Mouse (Mus musculus): ENCODE measurements around the gene Pfpl.

Gene Pfpl

DNA sequence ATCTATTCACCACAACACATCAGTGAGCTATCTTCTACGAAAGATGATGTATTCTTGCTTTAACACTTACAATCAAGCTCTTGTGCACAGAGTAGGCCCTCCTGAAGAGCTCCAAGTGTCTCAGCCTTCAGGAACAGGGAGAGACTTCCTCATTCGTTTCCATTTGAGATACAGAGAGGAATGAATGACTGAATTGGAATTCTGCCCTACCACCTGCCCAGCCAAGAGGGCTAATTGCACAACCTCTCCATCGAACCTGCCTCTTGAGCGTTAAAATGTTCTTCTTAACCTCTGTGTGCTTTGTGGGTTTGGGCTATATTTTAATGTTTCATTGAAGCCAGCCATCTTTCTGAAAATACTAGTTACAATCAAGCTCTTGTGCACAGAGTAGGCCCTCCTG lies 37.0 kb downstream of the Pfpl start:
- DNase-seq (ENCODE audit: low read depth), result no peak

DNA sequence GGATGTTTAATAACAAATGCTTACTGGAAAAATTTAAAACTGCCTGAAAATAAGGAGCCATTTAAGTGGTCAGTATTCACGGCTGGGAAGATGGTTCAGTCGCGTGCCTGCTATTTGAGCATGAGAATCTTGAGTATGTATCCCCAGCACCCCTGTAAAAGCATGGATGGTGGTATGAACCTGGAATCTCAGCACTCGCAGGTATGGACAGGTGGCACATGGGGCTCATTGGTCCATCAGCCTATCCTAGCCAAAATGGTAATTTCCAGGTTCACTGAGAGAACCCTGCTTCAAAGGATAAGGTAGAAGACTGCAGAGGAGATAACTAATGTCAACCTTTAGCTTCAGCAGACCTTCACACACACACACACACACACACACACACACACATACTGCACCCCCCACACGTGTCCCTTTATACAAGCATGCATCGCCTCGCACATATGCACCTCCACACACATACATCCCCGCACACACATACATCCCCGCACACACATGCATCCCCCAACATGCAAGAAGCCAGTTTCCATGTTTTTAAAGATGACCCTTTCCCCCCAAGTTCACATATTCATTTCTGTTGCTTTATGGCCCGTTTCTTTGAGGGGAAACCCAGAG lies 37.9 kb downstream of the Pfpl start:
- DNase-seq (ENCODE audit: low read depth), result no peak

DNA sequence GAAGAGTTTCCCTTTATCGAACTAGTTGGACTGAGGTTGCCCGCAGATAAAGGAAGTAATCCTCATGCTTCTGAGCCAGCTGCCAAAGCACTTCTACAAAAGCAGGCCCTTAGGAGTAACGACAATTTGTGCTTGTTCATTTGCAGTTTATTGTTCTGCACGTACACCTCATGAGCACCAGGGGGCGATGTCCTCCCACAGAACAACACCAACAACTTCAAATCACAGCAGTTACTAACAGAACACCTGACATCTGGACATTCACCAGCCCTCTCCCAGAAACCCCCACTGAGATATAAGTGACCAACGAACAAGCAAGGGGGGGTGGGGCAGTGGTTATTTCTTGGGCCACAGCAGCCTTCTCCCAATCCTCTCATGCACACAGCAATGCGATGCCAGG lies 38.5 kb downstream of the Pfpl start:
- DNase-seq (ENCODE audit: low read depth), result peak; percentile 83

DNA sequence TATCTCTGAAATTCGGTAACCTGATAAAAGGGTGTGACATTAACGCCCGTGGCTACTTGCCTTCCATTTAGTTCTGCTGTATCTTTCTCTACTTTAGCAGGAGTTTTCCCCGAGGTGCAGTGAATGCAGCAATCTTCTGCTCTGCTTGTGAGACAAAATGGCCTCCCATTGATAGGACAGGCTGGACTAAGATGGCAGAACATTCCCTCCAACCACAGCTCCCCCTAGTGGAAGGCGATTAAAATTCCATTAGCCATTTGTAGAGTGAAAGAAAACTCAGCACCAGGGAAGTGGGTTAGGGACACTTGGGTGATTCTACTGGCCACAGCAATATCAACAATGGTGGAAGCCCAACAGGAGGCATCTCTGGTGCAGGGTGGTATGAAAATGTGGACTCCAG lies 39.7 kb downstream of the Pfpl start:
- peak; percentile 77 for DNase-seq (ENCODE audit: low read depth)

DNA sequence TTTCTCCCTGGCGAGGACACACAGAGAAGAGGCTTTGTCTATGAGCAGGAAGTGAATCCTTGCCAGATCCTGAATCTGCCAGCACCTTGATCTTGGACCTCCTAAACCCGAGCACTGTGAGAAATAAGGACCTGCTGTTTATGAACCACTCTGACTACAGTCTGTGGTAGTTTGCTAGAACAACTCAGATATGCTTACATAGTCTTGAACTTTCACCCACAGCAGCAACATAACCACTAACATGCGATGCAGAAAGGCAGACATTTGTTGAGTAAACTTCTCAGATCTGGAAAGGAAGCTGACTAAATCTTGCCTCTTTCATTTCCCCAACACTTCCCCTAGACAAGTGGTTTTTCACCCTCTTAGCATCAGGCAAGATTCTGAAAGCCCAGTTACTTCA lies 44.2 kb downstream of the Pfpl start:
- DNase-seq (ENCODE audit: low read depth), result peak; percentile 68

DNA sequence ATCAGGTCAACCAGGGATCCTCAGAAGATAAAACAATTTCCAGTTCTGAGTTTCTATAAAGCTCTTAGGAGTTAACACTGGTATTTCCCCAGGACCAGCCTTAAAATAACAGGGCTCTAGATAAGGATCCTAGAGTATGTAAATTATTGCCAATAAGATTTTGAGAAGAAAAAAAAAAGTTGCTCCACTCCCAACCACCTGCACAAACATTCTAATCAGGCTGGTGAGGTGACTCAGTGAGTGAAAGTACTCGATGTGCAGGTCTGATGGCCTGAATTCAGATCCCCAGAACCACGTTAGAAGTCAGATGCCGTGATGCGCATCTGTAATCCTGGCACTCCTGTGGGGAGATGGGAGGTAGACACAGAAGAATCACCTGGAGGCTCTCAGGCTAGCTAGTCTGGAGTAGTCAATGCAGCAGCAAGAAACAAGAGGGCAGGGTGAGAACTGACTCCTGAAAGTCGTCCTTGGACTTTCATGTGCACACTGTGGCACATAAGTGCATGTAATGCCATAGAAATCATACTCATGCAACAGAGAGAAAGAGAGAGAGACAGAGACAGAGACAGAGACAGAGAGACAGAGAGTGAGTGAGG lies 44.8 kb downstream of the Pfpl start:
- DNase-seq (ENCODE audit: low read depth), result peak; percentile 13

DNA sequence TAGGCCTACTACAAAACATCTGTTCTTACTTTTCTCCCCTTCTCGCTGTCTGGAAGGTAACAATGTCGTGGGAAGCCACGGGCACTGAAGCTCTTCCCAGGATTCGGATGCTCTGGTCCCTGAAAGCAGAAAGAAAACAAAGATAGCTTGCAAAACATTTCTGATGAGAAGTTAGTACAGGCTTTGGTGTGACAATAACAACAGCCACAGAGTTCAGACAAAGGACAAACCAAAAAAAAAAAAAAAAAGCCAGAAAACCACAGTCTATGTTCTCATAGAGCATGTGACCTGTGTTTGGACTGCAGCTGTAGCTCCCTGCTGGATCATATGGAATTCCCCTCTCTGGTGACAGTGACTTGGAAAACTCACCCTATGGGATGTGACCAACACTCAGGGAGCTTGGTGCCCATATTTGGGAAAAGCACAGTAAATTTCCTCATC lies 45.5 kb downstream of the Pfpl start:
- peak; percentile 58 for DNase-seq (ENCODE audit: low read depth)

DNA sequence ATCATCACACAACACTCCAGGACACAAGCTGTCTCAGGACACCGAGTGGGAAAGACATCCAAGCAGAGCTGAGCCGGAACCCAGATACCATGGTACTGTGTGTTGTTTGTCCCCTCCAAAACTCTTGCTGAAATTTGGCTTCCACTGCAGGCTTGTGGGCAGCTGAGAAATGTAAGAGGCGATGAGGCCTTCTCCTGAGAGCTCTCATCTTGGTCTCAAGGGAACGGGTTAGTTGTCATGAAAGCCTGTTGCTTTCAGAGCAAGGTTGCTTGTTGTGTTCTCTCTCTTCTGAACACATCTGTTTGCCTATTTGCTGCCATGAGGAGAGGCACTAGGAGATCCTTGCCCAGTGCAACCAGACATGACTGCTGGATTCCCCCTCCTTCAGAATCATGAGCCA lies 46.2 kb downstream of the Pfpl start:
- no peak for DNase-seq (ENCODE audit: low read depth)

DNA sequence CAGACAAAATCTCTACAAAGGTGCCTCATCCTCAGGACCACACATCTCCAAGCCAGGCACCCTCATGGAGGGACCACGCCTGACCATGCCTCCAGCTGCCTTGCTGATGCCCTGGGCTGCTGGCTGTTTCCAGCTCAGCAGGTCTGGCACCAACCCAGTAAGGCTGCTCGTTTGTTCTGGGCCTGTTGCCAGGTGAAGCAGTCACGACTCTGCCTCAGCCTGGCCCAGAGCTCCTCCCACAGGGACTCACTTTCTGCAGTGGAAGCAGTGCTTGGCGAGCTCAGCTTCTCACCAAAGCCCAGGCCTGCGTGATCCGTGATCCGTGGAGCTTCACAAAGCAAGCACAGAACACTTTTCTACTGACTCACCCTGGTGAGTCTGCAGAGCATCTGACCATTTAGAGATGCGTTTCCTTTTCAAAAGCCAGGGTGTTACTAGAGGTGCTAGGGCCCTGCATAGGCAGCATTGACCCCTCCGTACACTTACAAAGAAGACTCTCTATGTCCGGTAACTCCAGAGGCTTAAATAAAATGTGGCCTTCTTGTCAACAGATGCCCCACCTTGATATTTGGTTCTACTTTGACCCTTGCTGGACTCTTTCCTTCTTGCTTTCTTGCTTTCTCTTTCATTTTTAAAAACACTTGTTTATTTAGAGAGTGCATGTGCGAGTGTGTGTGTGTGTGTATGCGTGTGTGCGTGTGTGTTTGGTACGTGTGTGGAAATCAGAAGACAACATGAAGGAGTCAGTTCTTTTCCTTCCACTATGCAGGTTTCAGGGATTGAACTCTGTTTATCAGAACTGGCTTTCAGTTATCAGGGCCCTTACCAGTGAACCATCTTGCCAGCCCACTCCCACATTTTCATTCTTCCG lies 47.9 kb downstream of the Pfpl start:
- peak; percentile 92 for DNase-seq (ENCODE audit: low read depth)

DNA sequence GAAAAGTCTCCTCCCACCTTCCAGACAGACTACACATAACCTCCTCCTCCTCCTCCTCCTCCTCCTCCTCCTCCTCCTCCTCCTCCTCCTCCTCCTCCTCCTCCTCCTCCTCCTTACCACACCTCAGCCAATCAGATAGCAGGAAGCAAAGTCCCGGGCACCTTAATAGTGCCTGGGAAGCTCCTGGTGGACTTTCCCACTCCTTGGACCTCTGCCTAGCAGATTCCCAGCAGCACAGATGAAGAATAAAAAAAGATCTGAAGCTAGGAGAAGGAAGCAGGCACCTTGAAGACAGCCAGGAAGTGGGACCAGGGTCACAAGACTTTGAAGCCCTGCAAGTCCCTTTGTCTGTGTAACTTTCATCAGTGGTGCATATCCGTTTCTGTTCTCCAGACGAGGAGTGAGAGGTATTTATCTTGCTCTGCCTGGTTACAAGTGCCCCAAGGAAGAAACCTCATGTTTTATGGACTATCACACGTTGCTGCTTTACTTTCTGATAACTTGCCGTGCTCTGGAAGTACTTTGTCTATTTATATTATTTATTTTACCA lies 49.1 kb downstream of the Pfpl start:
- DNase-seq (ENCODE audit: low read depth), result peak; percentile 55

DNA sequence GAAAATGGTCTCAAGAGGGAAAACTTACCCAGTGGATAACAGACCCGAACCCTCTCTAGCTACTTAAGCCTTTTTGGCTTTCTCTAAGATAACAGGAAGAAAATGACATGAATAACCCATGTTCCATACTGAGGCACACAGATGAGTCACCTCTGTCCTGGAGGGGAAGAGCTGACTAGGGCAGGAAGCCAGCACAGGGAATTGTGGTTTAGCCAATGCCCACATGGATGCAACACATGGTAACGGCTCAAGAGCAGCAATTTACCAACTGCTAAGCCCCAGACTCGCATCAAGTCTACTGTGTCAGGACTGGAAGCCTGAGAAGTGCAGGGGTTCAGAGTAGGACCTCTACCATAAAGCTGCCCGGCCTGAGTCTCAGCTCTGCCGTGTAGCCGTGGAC lies 50.7 kb downstream of the Pfpl start:
- peak; percentile 95 for DNase-seq (ENCODE audit: low read depth)

All from 416B (cell line).